Mouse (Mus musculus): ENCODE data around the gene Ttc17.

Gene Ttc17

GRCm38 (mm10) chr2:94297467-94297866 is 109.0 kb downstream of the Ttc17 start:
- in situ Hi-C loops (cut with MseI, MboI): no loop called here

DNA sequence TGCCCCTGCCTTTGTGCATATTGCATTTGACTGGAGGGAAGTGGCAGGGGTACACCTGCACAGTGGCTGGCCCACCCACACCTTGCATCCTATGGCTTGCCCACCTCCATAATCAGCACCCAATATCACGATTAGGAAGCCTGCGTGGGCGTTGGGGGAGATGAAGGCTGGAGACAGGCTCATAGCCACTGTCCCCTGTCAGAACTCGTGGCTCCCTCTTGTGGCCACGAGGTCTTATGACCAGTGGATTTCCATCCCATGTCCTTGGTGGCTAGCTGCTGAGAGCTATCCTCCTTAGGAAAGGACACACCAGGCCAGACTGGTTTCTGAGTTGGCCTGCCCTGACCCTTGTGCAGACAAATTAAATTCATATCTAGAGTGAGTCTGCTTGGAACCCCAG is 116.0 kb downstream of the Ttc17 start:
- in situ Hi-C loops (cut with MseI, MboI): no loop called here

DNA sequence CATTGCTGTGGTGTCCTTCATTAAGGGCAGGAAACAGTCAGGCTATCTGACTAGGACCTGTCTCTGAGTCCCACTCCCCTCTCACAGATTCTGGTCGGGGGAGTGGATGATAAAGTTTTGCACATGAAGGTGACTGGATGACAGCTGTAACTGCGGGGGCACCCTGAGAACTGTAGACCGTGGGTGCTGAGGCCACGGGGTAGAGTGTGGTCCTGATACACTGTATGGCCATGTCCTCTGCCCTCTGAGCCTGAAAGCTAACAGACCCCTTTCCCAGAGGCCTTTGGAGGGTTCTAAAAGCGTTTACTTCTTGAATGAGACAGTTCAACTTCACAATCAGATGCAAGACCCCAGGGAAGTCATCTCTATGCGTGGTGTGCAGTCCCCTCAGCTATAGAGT is 116.8 kb downstream of the Ttc17 start:
- in situ Hi-C loops (cut with MseI, MboI): no loop called here

- in situ Hi-C loops (cut with MseI, MboI): no loop called here
Observed at GRCm38 (mm10) chr2:94289169-94289568, 117.3 kb downstream of the Ttc17 start.

DNA sequence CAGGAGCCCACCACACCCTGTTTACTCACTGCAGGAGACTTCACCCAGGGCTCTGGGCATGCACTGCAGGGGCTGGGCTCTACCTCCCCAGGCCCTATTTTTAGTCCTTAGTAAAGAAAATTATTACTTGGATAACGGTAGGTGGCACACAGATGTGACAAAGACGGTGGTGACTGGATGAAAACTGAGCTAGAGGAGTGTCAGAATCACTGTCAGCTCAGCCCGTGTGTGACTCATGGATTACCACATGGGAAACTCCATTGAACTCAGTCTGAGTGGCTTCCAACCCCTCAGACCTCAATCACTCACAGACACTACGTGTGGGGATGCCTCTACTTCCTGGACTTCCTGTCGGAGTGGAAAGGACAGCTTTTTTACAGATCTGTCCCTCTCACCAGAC is 118.4 kb downstream of the Ttc17 start:
- in situ Hi-C loops (cut with MseI, MboI): no loop called here

- in situ Hi-C loops (cut with MseI, MboI): no loop called here
Observed at GRCm38 (mm10) chr2:94287435-94287834, 119.1 kb downstream of the Ttc17 start.

DNA sequence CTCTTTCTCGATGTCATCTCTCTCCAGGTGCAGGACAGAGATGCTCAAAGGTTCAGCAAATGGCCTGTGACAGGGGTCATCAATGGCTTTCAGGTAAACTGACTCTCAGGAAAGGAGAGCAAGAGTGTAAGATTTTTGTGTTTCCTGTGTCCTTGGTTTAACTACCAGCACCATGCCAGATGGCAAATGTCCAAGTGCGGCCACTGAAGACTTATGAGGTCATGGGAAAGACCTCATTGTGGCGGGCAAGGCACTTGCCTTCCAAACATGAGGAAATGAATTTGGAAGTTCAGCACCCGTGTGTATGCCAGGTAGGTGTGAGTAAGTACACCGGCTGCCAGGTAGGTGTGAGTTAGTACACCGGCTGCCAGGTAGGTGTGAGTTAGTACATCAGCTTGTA is 123.0 kb downstream of the Ttc17 start:
- in situ Hi-C loops (cut with MseI, MboI): no loop called here

- in situ Hi-C loops (cut with MseI, MboI): no loop called here
Observed at GRCm38 (mm10) chr2:94279596-94279995, 126.9 kb downstream of the Ttc17 start.

- in situ Hi-C loops (cut with MseI, MboI): no loop called here
Observed at GRCm38 (mm10) chr2:94276103-94276502, 130.4 kb downstream of the Ttc17 start.

- in situ Hi-C loops (cut with MseI, MboI): no loop called here
Observed at GRCm38 (mm10) chr2:94275658-94276057, 130.8 kb downstream of the Ttc17 start.

DNA sequence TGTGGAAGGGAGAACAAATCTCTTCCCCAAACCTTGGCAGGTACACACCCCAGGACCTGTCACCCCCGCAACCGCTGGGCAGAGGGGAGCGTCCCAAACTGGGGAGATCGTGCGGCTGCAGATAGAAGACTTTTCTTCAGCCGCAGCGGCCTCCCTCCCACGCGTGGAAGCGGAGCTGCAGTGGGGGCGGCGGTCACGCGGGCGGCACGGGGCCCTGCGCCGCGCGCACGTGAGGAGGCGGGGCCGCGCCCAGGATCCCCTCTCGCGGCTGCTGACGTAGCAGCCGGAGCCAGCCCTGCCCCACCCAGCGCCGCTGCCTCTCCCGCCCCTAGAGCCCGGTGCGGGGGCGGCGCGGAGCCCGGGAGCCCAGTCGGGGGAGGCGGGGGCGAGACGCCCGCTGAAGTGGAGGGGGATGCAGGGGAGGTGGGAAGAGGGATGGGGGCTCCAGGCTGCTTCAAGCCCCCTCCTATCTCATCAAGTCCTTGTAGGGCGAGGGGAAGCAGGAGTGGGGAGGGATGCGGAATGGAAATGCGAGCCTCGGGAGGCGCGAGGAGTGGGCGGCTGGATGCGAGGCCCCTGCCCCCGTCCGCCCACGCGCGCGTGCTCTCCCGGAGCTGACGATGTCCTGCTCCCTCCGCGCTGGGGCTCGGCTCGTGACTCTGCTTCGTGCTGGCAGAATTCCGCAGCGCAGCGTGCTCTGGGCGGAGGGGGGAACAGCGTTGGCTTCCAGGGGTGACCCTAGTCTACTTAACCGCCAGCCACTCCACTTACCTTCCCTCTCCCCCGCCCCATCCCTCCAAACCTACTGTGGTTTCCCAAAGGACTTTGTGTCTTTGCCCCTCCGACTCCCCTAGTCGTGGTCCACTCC is 133.1 kb downstream of the Ttc17 start:
- in situ Hi-C loops (cut with MseI, MboI): no loop called here

DNA sequence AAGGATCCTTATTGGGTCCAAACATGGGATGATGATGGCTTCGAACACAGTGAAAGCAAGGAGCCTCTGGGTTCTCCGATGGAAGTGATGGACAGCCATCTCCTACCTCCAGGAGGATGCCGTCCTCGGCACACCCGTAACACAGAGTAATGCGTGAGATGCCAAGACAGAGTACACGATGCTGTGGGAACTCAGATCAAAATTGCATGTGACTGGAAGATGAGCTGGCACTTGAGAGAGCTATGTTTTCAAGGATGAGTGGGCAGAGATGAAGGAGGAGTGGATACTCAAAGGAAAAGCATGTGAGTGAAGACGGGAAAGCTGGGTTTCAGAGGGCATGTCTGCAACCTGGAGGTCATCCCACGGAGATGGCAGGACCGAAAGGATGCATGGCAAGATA is 135.3 kb downstream of the Ttc17 start:
- in situ Hi-C loops (cut with MseI, MboI): no loop called here

DNA sequence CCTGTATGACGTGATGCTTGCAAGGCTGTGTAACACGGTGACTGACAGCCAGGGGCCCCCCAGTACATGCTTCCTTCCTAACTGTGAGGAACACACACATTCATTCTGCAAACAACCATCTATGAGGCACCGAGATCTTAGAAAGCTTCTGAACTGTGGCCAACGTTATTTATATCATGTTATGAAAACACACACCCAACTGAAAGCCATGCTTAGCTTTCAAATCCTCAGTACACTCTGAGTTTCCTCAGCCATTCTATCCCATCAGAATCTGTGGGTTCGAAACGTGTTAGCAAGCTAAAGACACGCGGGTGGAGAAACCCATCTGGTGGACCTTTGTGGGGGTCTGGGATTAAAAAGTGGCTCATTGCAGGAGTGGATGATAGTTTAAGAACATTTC is 137.7 kb downstream of the Ttc17 start:
- in situ Hi-C loops (cut with MseI, MboI): no loop called here

DNA sequence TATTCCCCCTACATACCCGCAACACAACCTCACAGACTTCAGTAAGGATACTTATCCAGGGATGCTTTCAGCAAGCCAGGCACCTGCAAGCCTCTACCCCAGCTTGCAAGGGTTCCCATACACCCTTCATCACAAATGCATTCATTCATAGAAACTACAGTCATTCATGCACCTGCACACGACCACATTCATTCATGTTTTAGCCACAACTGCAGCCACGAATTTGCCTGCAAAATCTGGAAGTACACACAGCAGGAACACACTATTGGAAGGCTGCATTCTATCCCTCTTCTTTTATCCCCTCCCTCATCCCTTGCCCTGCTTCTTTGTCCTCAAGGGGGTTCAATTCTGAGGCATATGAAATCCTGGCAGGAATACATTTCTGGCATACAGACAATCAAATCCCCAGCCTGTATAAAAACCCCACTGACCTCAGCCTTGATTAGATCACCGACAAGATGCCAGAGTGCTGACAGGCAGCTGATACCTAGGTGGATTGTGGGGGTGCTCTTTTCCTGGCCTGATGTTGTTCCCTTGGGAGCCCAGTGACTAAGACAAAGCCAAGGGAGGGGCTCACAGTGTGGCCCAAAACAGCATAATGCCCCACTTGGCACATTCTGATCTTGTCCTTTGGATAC is 139.2 kb downstream of the Ttc17 start:
- in situ Hi-C loops (cut with MseI, MboI): no loop called here

DNA sequence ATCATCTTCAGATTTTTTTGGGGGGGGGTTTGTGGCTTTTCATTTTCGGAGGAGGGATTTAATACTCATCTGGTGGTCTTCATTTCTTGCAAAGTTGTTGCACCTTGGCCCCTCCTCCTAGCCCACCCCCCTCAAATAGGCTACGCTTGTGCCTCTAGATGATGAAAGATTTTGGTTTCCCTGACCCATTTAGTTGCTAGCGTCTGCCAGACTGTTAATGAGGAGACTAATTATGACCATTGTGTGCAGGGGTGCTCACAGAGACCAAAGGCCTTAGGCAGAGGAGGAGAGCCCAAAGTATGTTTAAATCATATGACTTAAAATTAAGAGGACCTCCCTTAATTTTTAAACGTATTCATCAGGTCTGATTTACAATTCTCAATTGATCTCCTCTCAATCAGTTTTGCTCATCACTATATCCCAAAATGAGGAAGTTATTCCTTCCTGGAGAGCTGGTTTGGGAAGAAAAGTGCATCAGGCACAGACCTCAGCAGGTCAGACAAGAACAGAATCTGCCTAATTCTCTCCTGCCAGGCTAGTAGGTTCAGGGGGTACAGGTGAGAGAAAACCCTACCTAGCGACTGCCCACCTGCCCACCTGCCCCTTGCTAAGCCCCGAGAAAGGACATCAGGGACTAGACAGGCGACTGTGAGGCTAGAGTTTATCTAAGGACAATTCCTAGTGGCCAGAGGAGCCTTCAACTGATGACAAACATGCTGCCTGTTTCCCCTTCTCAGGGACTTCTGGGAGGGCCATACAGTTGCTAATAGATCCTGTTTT is 139.9 kb downstream of the Ttc17 start:
- in situ Hi-C loops (cut with MseI, MboI): no loop called here

- in situ Hi-C loops (cut with MseI, MboI): no loop called here
Observed at GRCm38 (mm10) chr2:94265221-94266191, 141.0 kb downstream of the Ttc17 start.

DNA sequence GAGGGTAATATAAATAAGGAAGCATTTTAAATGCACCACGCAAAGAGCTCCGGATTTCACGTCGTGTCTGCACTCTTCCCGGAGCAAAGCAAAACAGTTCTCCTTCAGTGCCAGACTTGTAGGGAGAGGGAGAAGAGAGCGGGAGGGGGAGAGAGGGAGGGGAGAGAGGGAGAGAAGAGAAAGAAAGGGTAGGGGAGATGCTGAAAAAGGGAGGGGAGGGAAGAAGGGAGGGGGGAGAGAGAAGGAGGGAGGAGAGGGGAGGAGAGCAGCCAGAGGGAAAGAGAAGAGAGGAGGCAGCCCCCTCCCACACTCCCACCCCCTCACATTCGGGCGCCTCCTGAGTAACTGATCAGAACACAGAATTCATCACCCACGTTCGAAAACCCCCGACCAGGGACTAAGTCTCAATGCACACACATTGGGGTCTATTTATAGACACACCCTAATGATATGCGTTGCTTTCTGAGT is 141.8 kb downstream of the Ttc17 start:
- in situ Hi-C loops (cut with MseI, MboI): no loop called here

GRCm38 (mm10) chr2:94264006-94264405 is 142.5 kb downstream of the Ttc17 start:
- in situ Hi-C loops (cut with MseI, MboI): no loop called here

DNA sequence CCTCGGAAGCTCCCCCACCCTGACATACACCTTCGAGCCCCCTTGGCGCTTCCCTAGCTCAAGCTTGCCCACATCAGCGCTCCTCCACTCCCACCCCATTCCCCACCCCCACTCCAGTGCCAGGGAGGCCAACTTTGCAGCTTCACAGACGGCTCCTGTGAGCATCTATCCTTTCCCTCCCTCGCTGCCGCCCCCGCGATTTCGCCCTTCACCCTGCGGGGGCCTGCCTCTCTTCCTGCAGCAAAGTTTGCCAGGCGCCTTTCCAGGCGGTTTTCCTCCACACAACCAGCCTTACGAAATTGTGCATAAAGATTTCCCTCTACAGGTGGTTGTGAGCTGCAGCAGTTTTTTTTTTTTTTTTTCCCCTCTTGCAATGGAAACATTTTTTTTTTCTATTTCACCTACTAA is 143.0 kb downstream of the Ttc17 start:
- in situ Hi-C loops (cut with MseI, MboI): no loop called here

- in situ Hi-C loops (cut with MseI, MboI): no loop called here
Observed at GRCm38 (mm10) chr2:94262917-94263529, 143.5 kb downstream of the Ttc17 start.

GRCm38 (mm10) chr2:94254102-94254501 is 152.4 kb downstream of the Ttc17 start:
- in situ Hi-C loops (cut with MseI, MboI): no loop called here
